Mouse (Mus musculus) thymus, postnatal 0 days (tissue): ENCODE measurements around the gene Mindy4b-ps. TPM values are rescaled to one million over a fixed set of nuclear protein-coding genes. Genes with fewer than 3 reads are reported as not detected.
A peak's percentile ranks its signal among the peaks of the same experiment; 100 is the strongest.

Experiments
- DNase-seq: peaks from one replicate; pipeline ENCODE4 v3.0.0-alpha.2; 2015; ENCODE audit warnings: low spot score
- polyA plus RNA-seq: library from polyadenylated mRNA; unstranded; fragments of >200 nt; fragmentation: Nextera tagmentation; extraction: Ambion mirVana; gene quantifications from 2 replicates; pipeline ENCODE4 v1.2.1, GENCODE M21; 2015

The Mindy4b-ps gene
- polyA plus RNA-seq, 1 experiment from 2014 or later = not detected

DNA sequence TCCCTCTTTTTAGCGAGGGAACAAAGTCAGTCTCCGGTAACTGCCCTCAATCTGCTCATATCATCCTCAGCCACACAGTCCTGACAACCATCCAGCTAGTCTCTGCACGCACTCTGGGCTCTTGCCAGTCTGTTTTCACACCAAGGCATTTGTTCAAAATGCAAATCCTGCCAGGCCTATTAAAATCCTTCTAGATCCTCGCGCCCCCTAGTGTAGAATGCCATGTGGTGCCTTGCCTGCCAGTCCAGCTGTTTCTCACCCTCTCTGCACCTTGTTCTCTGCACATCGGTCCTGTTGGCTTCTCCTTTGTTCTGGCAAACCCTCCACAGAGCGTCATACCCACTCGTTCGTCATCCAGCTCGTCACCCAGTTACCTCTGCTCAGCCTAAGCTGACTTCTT lies 36.2 kb downstream of the Mindy4b-ps start:
- peak; percentile 43 for DNase-seq

DNA sequence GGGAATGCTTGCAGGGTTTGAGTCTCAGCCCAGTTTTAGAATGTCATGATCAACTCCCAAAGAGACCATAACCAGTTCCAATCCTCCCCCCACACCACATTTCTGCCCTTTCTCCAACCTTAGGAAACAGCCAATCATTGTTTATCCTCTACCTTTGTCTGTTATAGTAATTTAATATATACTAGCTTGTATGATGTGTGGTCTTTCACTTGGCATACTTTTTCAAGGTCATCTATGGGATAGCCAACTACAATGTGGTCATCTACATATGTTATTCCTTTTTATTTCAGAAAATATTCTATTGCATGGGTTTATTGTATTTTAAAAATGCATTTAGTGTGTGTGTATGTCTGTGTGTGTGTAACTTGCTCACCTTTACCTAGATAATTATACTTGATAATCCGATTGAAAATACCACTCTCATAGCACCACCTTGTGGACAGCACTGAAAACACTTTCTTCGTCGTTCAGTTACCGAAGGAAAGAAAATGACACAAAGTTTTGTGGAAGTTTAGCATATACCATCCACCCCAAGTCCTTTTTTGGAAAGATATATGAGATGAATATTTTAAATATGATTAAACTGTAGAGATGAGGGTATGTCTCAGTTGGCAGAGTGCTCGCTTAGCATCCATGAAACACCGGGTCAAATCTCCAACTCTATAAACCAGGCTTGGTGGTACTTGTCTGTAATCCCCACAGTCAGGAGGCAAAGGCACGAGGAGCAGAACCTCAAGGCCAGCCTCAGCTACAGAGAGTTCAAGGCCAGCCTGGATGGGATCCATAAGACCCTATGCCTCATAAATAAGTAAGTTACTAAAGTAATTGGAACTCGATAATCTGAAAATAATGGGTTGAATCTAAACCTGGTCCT lies 37.7 kb downstream of the Mindy4b-ps start:
- peak; percentile 33 for DNase-seq

DNA sequence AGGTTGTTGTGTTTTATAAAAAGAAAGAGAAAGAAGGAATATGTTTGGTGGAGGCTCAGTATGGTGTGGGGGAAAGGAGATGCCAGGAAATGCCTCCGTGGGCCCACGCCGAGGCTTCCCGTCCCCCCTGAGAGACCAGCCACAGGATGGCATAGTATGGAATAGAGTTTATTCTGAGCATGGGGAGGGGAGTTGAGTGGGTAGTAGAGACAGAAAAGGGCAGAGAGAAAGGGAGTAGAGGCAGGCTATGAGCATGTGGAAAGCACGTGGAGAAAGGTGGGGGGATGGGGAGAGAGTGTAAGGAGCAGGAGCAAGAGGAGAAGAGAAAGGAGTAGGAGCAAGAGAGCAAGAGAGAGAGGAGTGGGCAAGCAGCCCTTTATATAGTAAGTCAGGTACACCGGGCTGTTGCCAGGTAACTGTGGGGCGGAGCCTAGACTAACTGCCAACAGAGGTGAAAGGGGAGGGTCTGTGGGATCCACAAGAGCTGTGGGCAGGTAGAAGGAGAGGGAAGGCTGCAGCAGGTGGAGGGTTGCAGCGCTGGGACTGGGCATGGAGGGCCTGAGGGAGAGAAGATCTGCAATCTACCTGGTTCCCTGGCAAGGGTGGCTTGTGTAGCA lies 38.4 kb downstream of the Mindy4b-ps start:
- no peak for DNase-seq

DNA sequence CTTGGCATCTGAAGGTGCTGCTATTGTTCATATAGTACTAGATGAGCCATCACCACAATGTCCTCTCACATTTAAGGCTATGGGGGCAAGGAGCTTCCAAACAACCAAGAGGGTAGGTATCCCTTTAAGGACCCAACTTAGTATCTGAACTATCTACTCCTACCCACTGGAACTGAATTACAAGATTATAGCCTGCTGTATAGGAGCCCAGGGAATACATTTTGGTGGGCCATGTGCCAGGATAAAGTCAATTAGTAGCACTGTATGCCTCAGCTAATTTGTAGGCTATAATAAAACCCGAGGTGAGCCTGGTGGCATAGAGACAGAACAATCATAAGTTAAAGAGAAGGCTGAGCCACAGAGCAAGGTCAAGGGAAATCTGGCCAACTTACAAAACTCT lies 65.7 kb downstream of the Mindy4b-ps start:
- DNase-seq = no peak

DNA sequence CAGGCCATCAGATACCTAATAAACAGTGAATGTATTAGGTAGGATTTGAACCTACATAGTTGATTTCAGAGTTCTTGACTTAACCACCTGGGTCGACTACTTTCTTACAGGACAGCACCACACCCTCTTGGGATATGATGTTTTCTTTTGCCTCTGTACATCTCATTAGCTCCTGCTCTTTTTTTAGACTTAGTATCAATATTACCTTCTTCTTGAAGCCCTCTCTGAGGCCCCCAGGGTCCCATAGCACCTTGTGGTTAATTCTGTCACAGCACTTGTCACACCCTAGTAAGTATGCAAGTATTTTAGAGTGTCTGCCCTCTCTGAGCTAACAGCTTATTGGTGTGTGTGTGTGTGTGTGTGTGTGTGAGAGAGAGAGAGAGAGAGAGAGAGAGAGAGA lies 66.3 kb downstream of the Mindy4b-ps start:
- DNase-seq = no peak

DNA sequence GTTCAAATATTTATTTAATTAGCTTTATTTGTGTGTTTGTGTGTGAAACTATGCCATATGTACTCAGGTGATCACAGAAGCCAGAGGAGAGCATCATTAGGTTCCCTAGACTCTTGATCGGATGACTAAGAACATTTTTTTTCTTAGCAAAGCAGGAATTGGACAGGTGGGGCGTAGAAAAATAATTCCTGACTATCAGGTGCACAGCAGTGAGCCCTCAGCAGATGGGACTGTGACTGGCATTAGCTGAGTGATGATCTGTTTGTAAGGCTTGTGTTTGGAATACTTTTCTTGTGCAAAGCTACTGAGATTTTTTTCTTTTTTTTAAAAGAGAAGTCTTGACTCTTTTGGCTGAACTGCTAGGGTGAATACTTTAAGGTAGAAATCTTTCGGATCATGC lies 67.8 kb downstream of the Mindy4b-ps start:
- DNase-seq = no peak

DNA sequence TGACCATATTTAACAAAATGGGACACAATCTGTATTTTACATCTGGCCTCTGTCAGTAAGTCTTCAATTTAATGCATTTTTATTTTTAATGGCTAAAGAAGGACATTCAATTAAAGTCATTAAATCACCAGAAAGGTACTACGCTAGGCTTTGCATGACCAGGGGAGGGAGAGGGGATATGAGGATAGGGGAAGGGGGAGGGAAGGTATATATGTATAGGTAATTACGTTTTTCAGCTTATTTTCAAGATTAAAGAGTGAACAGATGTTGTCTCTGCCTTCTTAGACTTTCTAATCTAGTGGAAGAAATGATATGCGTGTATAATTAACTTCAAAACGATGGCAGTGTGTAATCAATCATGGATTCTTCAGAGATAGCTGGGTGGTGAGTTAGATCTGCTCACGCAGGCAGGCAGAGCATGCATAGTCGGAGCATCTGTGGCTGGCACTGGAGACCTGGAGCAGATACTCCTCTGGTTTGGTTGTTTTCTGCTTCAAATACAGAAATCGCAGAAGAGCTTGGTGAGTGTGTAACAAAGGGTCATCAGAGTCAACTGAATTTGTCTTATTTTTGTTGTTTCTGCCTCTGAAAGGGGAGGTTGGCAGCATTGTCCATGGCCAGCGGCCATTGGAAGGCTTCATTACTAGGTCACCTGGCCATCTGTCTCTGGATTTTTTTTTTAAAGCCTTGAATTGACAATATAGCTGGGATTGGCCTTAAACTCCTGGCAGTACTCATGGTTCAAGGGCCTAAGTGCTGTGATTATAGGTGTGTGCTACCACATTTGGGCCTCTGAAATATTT lies 70.1 kb downstream of the Mindy4b-ps start:
- DNase-seq = no peak

DNA sequence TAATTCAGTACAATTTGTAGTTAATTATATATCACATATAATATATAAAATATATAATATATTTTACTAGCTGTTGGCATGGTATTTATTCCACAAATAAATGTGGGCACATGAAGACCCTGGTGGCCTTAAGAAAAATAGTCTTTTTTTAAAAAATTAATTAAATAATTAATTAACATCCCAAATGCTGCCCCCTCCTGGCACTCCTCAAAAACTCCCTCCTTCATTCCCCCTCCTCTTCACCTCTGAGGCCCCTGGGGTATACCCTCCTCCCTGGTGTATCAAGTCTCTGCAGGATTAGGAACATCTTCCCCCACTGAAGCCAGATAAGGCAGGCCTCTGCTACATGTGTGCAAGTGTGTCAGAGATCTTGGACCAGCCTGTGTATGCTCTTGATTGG lies 73.4 kb downstream of the Mindy4b-ps start:
- DNase-seq = no peak

DNA sequence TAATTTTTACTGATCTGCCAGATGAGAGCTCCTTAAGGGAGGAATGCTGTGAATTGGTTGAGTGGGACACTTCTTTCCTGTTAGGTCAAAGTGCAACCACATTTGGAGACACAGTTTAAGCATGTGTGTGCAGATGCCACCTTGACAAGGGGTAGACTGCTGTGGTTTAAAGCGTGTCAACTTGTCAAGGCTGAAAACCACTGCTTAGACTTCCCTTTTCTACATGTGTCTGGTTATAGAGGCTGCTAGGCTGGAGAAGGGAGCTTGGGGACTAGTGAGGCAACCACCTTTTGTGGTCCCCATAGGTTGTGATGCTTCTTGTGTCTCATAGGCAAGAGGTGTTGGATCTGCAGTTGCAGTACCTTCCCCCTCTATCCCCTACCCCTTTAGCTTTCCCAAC lies 74.2 kb downstream of the Mindy4b-ps start:
- DNase-seq = peak; percentile 2

DNA sequence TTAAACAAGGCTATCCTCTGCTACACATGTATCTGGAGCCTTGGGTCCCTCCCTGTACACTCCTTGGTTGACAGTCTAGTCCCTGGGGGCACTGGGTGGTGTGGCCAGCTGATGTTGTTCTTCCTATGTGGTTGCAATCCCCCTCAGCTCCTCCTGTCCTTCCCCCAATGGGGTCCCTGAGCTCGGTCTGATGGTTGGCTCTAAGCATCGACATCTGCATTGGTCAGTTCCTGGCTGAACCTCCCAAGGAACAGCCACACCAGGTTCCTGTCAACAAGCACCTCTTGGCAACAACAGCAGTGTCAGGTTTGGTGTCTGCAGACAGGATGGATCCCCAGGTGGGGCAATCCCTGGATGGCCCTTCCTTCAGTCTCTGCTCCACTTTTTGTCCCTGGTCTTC lies 82.6 kb downstream of the Mindy4b-ps start:
- no peak for DNase-seq

Other genes starting within 250 kb of the Mindy4b-ps start
- 17.8 and 24.8 TPM in 2 replicates for gene Selenot, start 245.7 kb downstream of the Mindy4b-ps start, polyA plus RNA-seq
- gene Erich6, start 185.1 kb downstream of the Mindy4b-ps start, polyA plus RNA-seq = not detected in 2 replicates
- gene Siah2, start 129.9 kb downstream of the Mindy4b-ps start, polyA plus RNA-seq = 4.2 and 4.3 TPM in 2 replicates
- gene Clrn1, start 63.0 kb upstream of the Mindy4b-ps start, polyA plus RNA-seq = 2.0 and 2.6 TPM in 2 replicates
- gene Med12l, start 183.5 kb upstream of the Mindy4b-ps start, polyA plus RNA-seq = 0.53 and 0.57 TPM in 2 replicates